8 mouse cellular contexts compared by ENCODE assay signal in the genomic region with DNA sequence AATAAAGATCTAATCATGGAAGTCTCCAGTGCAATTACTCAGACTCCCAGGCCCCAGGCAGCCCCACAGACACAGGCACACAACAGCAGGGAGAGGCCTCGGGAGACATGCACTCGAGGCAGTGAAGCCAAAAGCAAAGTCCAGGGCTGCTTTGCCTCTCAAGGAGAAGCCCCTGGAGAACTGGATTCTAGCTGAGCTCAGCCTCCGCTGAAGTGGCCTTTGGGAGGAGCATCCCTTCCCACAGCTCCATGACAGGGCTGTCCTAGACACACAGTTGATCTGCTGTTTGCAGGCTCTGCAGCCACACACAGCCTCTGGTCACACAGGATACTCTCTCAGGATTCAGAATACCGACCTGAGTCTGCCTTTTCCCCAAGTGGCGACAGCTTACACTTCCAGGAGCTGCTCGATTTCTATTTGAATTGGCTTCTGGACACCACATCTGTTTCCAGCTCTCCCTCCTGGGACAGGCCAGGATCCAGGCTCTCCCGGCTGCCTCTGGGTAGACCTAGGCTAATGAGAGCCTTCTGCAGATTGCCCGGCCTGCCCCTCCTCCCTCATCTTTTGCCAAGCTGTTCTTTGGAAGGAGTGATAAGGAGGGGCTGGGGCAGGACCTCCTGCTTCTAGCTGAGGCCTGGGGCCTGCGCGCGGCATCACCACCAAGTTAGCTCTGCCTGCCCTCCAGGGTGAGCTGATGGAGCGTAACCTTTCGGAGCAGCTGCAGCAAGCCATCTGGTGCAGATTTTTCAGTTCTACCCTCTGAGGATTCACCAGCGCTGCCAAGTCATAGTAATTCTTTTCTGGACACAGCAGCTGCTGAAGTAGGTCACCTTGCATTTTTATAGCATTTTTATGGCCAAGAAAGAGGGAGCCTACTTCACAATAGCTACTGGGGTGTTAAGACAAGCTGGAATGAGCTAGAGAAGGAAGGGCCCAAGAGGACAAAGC. TPM values are rescaled to one million over a fixed set of nuclear protein-coding genes. Genes with fewer than 3 reads are reported as not detected.
A peak's percentile ranks its signal among the peaks of the same experiment; 100 is the strongest.
DNase-seq lines count a peak whose midpoint lies in the region; ATAC-seq lines count a peak whose summit lies in the region.
"Had no signal": no experiment of that assay in that cellular context is flagged by ENCODE, and none has a peak within 500 bp of the region (broad histone marks: within the 10 kb centered on the region; RNA-seq: fewer than 3 reads in every experiment).

No protein-coding gene starts in this region.

- peak; percentile 25 for DNase-seq in right cerebral cortex, postnatal 14 days
- no peak for DNase-seq in right cerebral cortex, adult 2 months (ENCODE audit: low spot score in 2 of 2)
- peak; percentile 52 for DNase-seq in forebrain, embryonic 10.5 days (ENCODE audit: extremely low spot score, low spot score)
- peak; percentile 81 for DNase-seq in heart, postnatal 10 days
- peak; percentile 91 for DNase-seq in midbrain, embryonic 11.5 days (ENCODE audit: low spot score, missing footprints)
- no peak for DNase-seq in ovary, adult 18-20 months (ENCODE audit: low spot score)
- DNase-seq: liver, embryonic 13.5 days had no signal

- H3K9me3 ChIP-seq in forebrain, embryonic 10.5 days = no peaks in the 10 kb centered on the region
- no peaks in the 10 kb centered on the region for H3K9me3 ChIP-seq in midbrain, embryonic 11.5 days (ENCODE audit: control insufficient read depth, low read length)
- H3K9me3 ChIP-seq: liver, embryonic 13.5 days had no signal

- H3K4me3 ChIP-seq in forebrain, embryonic 10.5 days = no peak overlapping the region
- no peak overlapping the region for H3K4me3 ChIP-seq in midbrain, embryonic 11.5 days (ENCODE audit: low read depth, low read length)
- H3K4me3 ChIP-seq: liver, embryonic 13.5 days had no signal

- intact Hi-C loops in heart, postnatal 10 days (cut with DNase I) = loop anchor here (5.0 kb wide), 1 partner anchor 298 kb away; no protein-coding TSS in a partner anchor

- peak overlapping the region; percentile 87 for H3K27ac ChIP-seq in forebrain, embryonic 10.5 days
- H3K27ac ChIP-seq in midbrain, embryonic 11.5 days (ENCODE audit: low read depth, low read length) = peak overlapping the region; percentile 74
- H3K27ac ChIP-seq: liver, embryonic 13.5 days had no signal

- 31% methylated on average over 14 of the region's 14 CpGs for WGBS in forebrain, embryonic 10.5 days
- WGBS in midbrain, embryonic 11.5 days = 18% methylated on average over 14 of the region's 14 CpGs

- ATAC-seq in midbrain, embryonic 11.5 days (ENCODE audit: low FRiP score) = peak; percentile 71
- ATAC-seq in activated CD4-positive, CD25-positive, alpha-beta regulatory T cell, adult 4 months = no peak

- H3K36me3 ChIP-seq in forebrain, embryonic 10.5 days (replicated peaks) = peaks cover 11% of the 10 kb centered on the region
- no peaks in the 10 kb centered on the region for H3K36me3 ChIP-seq in midbrain, embryonic 11.5 days (ENCODE audit: control insufficient read depth, insufficient read depth, low read length)
- H3K36me3 ChIP-seq: liver, embryonic 13.5 days had no signal

- H3K4me1 ChIP-seq in forebrain, embryonic 10.5 days = peaks cover 77% of the 10 kb centered on the region
- peaks cover 35% of the 10 kb centered on the region for H3K4me1 ChIP-seq in midbrain, embryonic 11.5 days (ENCODE audit: control insufficient read depth, insufficient read depth, low read length)

- no peak overlapping the region for H3K4me2 ChIP-seq in midbrain, embryonic 11.5 days
- H3K4me2 ChIP-seq: liver, embryonic 13.5 days had no signal

- 0 out of 2 replicates have a peak, but pooled peaks cover 4% of the 10 kb centered on the region for H3K27me3 ChIP-seq in forebrain, embryonic 10.5 days (ENCODE audit: poor library complexity, severe bottlenecking)
- H3K27me3 ChIP-seq in midbrain, embryonic 11.5 days (ENCODE audit: control insufficient read depth, insufficient read depth, low read length) = no peaks in the 10 kb centered on the region

- no peak overlapping the region for H3K9ac ChIP-seq in midbrain, embryonic 11.5 days (ENCODE audit: low read length)
- H3K9ac ChIP-seq: liver, embryonic 13.5 days had no signal

RNA-seq across cellular contexts. Expression of gene BC034090, which starts 14.5 kb away (rescaled TPM):
- 3.6 and 4.4 TPM in 2 replicates for polyA plus RNA-seq in forebrain, embryonic 10.5 days (2016; fragmentation: Nextera tagmentation; extraction: Ambion mirVana)
- 10 to 100 TPM; 53.6 to 56.7 TPM for total RNA-seq in heart, postnatal 10 days (2021)
- 2.7 and 3.1 TPM in 2 replicates for polyA plus RNA-seq in midbrain, embryonic 11.5 days (2014; fragmentation: Nextera tagmentation; extraction: Ambion mirVana)
- polyA plus RNA-seq in activated CD4-positive, CD25-positive, alpha-beta regulatory T cell, adult 4 months (2017; shearing (Covaris generic)) = 1 to 10 TPM in 1 of 2 experiments, under 1 TPM in 1; 0.85 to 1.3 TPM

Comparison
In these comparisons a context has a peak if more than half of its experiments do, and no peak if none do; other contexts are left out.
1. DNase-seq: peak in right cerebral cortex, postnatal 14 days (single experiment), forebrain, embryonic 10.5 days (single experiment), heart, postnatal 10 days (2 of 2) and midbrain, embryonic 11.5 days (single experiment); none in right cerebral cortex, adult 2 months (0 of 2) and ovary, adult 18-20 months (single experiment).